Mouse (Mus musculus) ovary, adult 18-20 months (tissue): ENCODE results near the gene Ryr3.
"Not testable (repeated sequence)": the region's sequence is repeated elsewhere in the genome, so short reads cannot be mapped to it uniquely, and the experiment has no call there.

ENCODE experiments used
- DNase-seq: peaks from one replicate; pipeline ENCODE4 v3.0.0; 2022; ENCODE audit warnings: low spot score, mixed read lengths

Ryr3 gene

GRCm38 (mm10) chr2:113095184-113095583 lies 121.7 kb downstream of the Ryr3 start:
- DNase-seq, result no peak

DNA sequence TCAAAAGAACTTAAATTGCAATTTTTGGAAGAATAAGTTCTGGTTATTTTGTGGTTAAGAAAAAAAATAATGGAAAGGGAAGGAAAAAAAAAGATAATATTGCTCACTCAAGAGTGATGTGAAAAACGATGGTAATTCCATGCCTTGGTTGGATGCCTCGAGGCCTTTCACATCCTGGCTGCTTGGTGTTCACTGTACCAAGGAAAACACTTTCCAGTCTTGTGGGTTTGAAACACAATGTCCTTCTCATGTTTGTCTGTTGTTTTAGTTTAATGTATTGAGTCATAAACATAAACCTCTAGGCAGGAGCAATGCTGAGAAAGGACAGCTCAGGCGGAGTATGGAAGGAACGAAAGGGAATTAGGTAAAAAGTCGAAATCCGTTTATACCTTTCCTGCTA lies 122.8 kb downstream of the Ryr3 start:
- DNase-seq, result no peak

- DNase-seq, result no peak
Observed at GRCm38 (mm10) chr2:113092756-113093155, 124.1 kb downstream of the Ryr3 start.

- DNase-seq, result not testable (repeated sequence)
Observed at GRCm38 (mm10) chr2:113091316-113091715, 125.6 kb downstream of the Ryr3 start.

- DNase-seq, result no peak
Observed at GRCm38 (mm10) chr2:113076396-113076795, 140.5 kb downstream of the Ryr3 start.

GRCm38 (mm10) chr2:113059367-113059766 lies 157.5 kb downstream of the Ryr3 start:
- no peak for DNase-seq

DNA sequence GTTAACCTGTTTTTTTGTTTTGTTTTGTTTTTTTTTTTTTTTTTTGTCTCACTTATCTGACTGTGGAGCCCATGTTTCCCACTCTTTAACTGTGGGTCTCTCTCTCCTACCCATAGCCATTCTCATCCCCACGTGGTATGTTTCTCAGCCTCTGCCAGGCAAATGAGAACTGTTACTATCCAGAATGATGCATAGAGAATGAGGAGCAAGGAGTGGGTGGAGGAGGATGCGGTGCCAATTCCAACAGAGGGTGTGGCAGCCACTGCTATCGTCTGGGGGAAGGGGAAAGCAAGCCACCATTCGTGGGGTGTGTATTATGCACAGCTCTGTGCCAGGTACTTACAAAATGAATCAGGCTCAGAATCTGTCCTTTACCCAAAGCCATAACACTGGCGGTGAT lies 158.0 kb downstream of the Ryr3 start:
- DNase-seq, result no peak

DNA sequence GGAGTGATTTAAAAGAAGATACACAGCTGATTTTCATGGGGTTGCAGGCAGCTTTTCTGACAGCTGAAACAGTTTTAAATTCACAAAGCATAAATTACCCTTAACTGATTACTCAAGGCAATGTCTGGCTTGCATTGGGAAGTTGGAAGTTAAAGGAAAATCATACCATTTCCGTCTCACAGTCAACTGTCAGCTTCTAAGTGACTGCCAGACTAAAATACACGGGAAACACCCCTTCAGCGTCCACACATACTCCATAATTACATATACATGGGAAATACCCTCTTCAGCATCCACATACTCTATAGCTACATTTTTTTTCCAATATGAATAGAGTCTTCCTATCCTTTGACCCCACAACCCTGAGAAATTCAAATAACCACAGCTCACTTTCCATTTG lies 158.8 kb downstream of the Ryr3 start:
- no peak for DNase-seq

DNA sequence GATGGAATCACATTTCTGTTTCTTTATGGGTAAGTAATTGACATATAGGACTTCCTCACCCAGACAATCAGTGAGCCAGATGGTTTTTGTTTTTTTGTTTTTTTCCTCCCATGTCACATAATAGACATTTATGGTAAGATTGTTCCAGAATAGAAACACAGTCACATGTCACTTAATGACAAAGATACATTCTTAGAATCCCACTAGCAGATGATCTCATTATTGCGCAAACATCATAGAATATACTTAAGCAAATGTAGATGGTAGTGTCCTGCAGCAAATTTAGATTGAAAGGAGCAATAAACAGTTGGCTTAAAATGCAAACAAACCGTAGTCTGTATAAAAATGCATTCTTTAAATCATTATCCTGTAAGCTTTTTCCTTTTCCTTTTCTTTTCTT lies 161.3 kb downstream of the Ryr3 start:
- no peak for DNase-seq

GRCm38 (mm10) chr2:113049831-113050230 lies 167.1 kb downstream of the Ryr3 start:
- DNase-seq, result no peak

DNA sequence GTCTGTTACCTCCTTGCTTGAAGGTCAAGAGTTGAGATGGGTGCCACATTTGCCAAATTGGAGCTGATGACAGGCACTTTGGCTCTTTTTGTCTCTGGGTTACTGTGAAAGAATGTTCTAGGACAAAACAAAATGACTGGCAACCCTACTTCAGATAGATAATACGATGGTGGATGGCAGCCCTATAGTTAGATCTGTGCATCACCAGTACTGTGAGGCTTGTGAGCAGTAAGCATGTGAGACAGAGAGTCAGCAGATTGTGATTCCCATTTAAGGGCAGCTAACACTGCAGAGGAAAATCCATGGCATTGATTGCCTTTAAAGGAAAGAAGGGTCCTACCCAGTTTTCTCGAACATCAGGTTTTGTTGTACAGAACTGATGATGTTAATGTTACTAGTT lies 180.3 kb downstream of the Ryr3 start:
- DNase-seq, result no peak

DNA sequence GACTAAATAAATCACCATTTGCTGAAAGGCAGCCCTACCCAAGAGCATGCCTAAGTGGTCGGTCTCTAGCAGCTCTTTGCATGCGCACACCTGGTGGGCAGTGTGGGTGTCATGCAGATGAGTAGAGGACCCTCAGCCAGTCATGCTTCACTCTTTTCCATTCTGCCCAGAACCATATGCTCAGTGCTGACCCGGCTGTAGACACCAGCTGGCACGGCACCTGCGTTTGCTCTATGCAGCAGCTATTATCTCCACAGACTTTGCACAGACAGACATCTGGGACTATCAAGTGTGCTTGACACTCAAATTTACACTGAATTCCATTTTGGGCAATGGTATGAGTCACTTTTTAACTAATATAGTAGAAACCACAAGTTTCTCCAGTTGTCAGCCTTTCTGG lies 186.2 kb downstream of the Ryr3 start:
- DNase-seq, result no peak

GRCm38 (mm10) chr2:113019896-113020295 lies 197.0 kb downstream of the Ryr3 start:
- no peak for DNase-seq

DNA sequence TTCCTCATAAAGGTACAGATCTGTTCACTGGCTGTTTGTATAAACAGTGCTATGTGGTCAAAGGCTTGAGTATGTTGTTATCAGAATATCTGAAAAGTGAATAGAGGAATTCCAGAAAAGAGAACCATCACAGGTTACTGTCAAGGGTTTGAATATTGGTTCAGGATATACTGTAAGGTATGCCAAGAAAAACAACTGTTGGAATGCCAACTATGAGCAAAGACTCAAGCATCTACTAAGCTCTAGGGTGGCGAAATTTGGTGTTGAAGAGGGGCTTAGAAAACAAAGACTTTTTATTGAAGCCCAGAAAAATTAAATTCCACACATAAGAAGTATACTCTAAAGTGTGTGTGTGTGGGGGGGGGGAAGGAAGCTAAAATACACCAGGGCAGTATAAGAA lies 198.6 kb downstream of the Ryr3 start:
- no peak for DNase-seq

GRCm38 (mm10) chr2:113016236-113016635 lies 200.7 kb downstream of the Ryr3 start:
- no peak for DNase-seq

- no peak for DNase-seq
Observed at GRCm38 (mm10) chr2:113008961-113009740, 207.7 kb downstream of the Ryr3 start.

- DNase-seq, result no peak
Observed at GRCm38 (mm10) chr2:112998498-112998897, 218.4 kb downstream of the Ryr3 start.

GRCm38 (mm10) chr2:112982908-112983510 lies 233.9 kb downstream of the Ryr3 start:
- DNase-seq, result no peak

DNA sequence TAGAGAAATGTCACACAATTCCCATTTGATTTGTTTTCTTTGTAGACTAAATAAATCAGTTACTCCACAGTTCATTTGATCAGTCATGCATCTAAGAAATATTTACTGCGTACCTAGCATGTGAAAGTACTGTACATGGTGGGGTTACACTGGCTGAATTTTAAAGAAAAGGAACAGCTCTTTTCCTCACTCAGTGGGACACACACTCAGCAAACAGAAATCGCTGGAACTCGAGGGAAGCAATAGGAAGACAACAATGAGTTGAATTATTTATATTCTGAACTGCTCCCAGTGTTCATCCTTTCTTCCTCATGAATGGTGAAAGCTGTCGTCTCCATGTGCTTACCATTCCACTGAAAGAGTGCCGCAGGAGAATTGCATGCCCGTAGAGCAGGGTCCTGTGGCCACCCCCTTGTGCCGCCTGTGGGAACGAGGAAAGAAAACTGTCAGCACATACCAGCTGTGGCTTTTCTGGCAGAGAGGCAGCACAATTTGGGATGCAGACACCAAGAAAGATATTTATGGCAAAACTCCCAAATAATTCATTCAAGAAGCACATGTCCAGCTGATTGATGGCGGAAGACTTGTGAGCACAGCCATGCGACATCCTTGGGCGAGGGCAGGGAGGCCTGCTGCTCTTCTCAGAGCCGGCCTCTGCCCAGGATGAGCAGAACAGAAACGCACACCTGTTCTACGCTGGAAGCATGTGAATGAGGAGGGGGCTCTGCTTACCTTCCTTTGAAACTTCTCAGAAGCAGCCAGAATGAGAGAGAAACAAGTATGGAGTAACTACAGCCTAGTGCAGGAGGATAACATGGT lies 249.9 kb downstream of the Ryr3 start:
- no peak for DNase-seq

- DNase-seq, result no peak
Observed at GRCm38 (mm10) chr2:112948931-112949330, 268.0 kb downstream of the Ryr3 start.

DNA sequence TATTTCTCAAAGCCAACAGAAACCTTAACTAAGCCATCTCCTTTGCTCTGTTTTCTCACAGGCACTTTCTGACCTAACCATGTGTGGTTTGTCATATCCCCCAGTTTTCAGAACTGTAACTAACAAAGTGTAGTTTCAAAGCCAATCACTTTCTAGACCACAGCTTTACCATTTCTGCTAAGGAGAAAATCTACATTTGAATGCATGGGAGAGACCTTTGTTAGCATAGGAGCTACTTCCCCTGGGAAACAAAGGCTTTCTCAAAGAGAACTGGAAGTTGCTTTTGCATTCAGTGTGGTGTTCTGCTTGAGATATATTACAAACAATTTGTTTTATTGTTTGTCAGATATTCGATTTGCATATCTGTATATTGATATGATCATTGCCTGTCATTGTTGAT lies 285.1 kb downstream of the Ryr3 start:
- DNase-seq, result no peak

DNA sequence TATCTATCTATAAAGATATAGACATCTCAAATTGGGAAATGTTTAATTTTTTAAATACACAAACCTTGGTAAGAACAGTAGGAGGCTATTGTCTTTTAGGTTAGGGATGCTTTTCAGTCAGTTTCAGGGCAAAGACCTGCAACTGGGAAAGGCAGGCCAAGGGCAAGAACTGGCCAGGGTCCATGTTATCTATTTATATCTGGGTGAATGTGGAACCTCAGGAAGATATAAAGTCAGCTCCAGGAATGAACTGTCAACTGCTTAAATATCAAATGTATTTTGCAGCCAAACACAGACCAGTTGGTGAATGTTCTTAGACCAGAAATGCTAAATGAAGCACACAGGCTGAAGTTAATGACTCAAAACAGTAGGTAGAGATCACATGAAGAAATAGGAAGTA lies 303.1 kb downstream of the Ryr3 start:
- no peak for DNase-seq

DNA sequence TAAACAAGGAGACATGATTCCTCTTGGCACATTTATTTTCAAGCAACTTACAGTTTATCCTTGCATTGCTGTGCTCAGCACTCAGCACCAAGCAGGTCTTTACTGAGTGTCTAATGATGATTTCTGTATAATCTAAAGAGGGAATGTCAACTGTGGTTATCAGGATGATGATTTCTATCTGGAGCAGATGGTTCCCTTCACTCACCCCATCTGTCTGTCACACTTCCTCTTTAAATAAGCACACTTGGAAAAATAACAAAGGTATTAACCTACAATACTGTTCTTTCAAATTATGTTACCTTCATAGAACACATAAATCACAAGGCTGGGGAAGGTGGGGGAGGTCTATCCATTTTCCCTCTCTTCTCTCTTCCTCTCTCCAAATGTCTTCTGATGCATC lies 304.3 kb downstream of the Ryr3 start:
- no peak for DNase-seq
